Mouse (Mus musculus) lung, postnatal 0 days (tissue): ENCODE measurements around the gene Ccl22. TPM values are rescaled to one million over a fixed set of nuclear protein-coding genes. Genes with fewer than 3 reads are reported as not detected.
A peak's percentile ranks its signal among the peaks of the same experiment; 100 is the strongest.

Source experiments
- ATAC-seq: fragments of 200-750 bp; cut with Nextera tagmentation; 2 replicates; pipeline ENCODE4 v1.8.0; 2017; ENCODE audit warnings: moderate library complexity
- DNase-seq: peaks from one replicate; pipeline ENCODE4 v3.0.0-alpha.2; 2016; ENCODE audit warnings: low spot score
- H3K27ac ChIP-seq: fragments of 300-500 bp; sonication (generic); 2 replicates; pipeline ENCODE4 v1.5.1; 2014; ENCODE audit warnings: antibody characterized with exemption, mild to moderate bottlenecking, low read length, mixed read lengths
- H3K27me3 ChIP-seq: fragments of 300-500 bp; sonication (generic); replicated peaks from 2 replicates; pipeline ENCODE4 v1.6.1; 2014; ENCODE audit warnings: low read length, mixed read lengths; ENCODE audit not compliant: insufficient read depth
- H3K36me3 ChIP-seq: fragments of 300-500 bp; sonication (generic); 2 replicates; pipeline ENCODE4 v1.6.1; 2014; ENCODE audit warnings: low read length, mixed read lengths; ENCODE audit not compliant: insufficient read depth
- H3K4me1 ChIP-seq: fragments of 300-500 bp; sonication (generic); 2 replicates; pipeline ENCODE4 v1.6.1; 2014; ENCODE audit warnings: antibody characterized with exemption, low read depth, low read length, mixed read lengths; ENCODE audit not compliant: insufficient read depth
- H3K4me2 ChIP-seq: fragments of 300-500 bp; sonication (generic); replicated peaks from 2 replicates; pipeline ENCODE4 v1.6.1; 2014; ENCODE audit warnings: low read depth, mild to moderate bottlenecking, low read length, moderate library complexity, mixed read lengths
- H3K4me3 ChIP-seq: fragments of 300-500 bp; sonication (generic); 2 replicates; pipeline ENCODE4 v1.5.1; 2014; ENCODE audit warnings: low read depth, low read length
- H3K9ac ChIP-seq: fragments of 300-500 bp; sonication (generic); replicated peaks from 2 replicates; pipeline ENCODE4 v1.6.1; 2014; ENCODE audit warnings: low read depth, mild to moderate bottlenecking
- H3K9me3 ChIP-seq: fragments of 300-500 bp; sonication (generic); 2 replicates; pipeline ENCODE4 v1.6.1; 2016; ENCODE audit warnings: low read length, mixed read lengths
- CTCF ChIP-seq: IDR thresholded peaks from 2 replicates; pipeline ENCODE4 v1.5.1; 2016; ENCODE audit warnings: antibody characterized with exemption, mild to moderate bottlenecking
- EP300 ChIP-seq: IDR thresholded peaks from 2 replicates; pipeline ENCODE4 v1.6.1; 2016; ENCODE audit warnings: antibody characterized with exemption, mild to moderate bottlenecking, control low read depth
- WGBS: fragments of 180-500 bp; shearing (Covaris S2); extraction: QIAGEN DNeasy Blood & Tissue Kit; methylation state at CpG from one replicate; pipeline ENCODE4 v1.1.7; 2014; 5-methylcytosine and 5-hydroxymethylcytosine counted together
- polyA plus RNA-seq: library from polyadenylated mRNA; unstranded; fragments of >200 nt; fragmentation: Nextera tagmentation; extraction: Ambion mirVana; gene quantifications from 2 replicates; pipeline ENCODE4 v1.2.1, GENCODE M21; 2015

Gene Ccl22
- polyA plus RNA-seq, 1 experiment from 2014 or later = 0.45 TPM

- TF ChIP-seq CTCF = no peak
- TF ChIP-seq EP300 = no peak
- H3K27me3 ChIP-seq = no peaks in the 10 kb centered on the region
- peak overlapping the region; percentile 79 for H3K4me2 ChIP-seq
- peaks cover 10% of the 10 kb centered on the region; the same call in 1 of the 2 replicates for H3K4me1 ChIP-seq
- no peak overlapping the region for H3K4me3 ChIP-seq
- no peaks in the 10 kb centered on the region for H3K9me3 ChIP-seq
- WGBS = 59% methylated on average over 6 of the region's 6 CpGs
- ATAC-seq (no peak), DNase-seq (no peak)
- no peak overlapping the region for H3K9ac ChIP-seq
- H3K27ac ChIP-seq = no peak overlapping the region
- no peaks in the 10 kb centered on the region for H3K36me3 ChIP-seq
Measured at GRCm38 (mm10) chr8:94773048-94773447, 27.7 kb downstream of the Ccl22 start.

GRCm38 (mm10) chr8:94773700-94774171, 28.3 kb downstream of the Ccl22 start:
- Histone ChIP-seq H3K9me3 (no peaks in the 10 kb centered on the region), H3K27ac (no peak overlapping the region), H3K36me3 (no peaks in the 10 kb centered on the region), H3K9ac (no peak overlapping the region), H3K4me2 (no peak overlapping the region), H3K4me3 (no peak overlapping the region), H3K4me1 (peaks cover 17% of the 10 kb centered on the region; the same call in 1 of the 2 replicates), H3K27me3 (no peaks in the 10 kb centered on the region)
- 55% methylated on average over 12 of the region's 12 CpGs for WGBS
- DNase-seq (no peak), ATAC-seq (no peak)
- TF ChIP-seq CTCF (no peak), EP300 (no peak)

- H3K27ac ChIP-seq = no peak overlapping the region
- peaks cover 19% of the 10 kb centered on the region; the same call in 1 of the 2 replicates for H3K4me1 ChIP-seq
- H3K36me3 ChIP-seq = no peaks in the 10 kb centered on the region
- no peaks in the 10 kb centered on the region for H3K9me3 ChIP-seq
- DNase-seq (peak; percentile 38), ATAC-seq (no peak)
- WGBS = 78% methylated on average over 1 of the region's 1 CpGs
- TF ChIP-seq EP300 (no peak), CTCF (no peak)
- H3K4me2 ChIP-seq = no peak overlapping the region
- no peak overlapping the region for H3K4me3 ChIP-seq
- no peak overlapping the region for H3K9ac ChIP-seq
- no peaks in the 10 kb centered on the region for H3K27me3 ChIP-seq
Measured at GRCm38 (mm10) chr8:94774601-94775000, 29.2 kb downstream of the Ccl22 start.

- ATAC-seq (no peak), DNase-seq (no peak)
- H3K9ac ChIP-seq = no peak overlapping the region
- H3K4me2 ChIP-seq = no peak overlapping the region
- H3K4me1 ChIP-seq = peaks cover 19% of the 10 kb centered on the region; the same call in 1 of the 2 replicates
- H3K27ac ChIP-seq = no peak overlapping the region
- no peaks in the 10 kb centered on the region for H3K9me3 ChIP-seq
- no peak for TF ChIP-seq CTCF
- TF ChIP-seq EP300 = no peak
- WGBS = 76% methylated on average over 2 of the region's 2 CpGs
- no peaks in the 10 kb centered on the region for H3K36me3 ChIP-seq
- no peak overlapping the region for H3K4me3 ChIP-seq
- no peaks in the 10 kb centered on the region for H3K27me3 ChIP-seq
Measured at GRCm38 (mm10) chr8:94776346-94776745, 31.0 kb downstream of the Ccl22 start.

- no peak overlapping the region for H3K4me2 ChIP-seq
- peaks cover 17% of the 10 kb centered on the region; the same call in 1 of the 2 replicates for H3K4me1 ChIP-seq
- no peaks in the 10 kb centered on the region for H3K36me3 ChIP-seq
- no peaks in the 10 kb centered on the region for H3K27me3 ChIP-seq
- H3K9me3 ChIP-seq = no peaks in the 10 kb centered on the region
- DNase-seq (peak; percentile 14), ATAC-seq (peak; percentile 33)
- no peak for TF ChIP-seq CTCF
- TF ChIP-seq EP300 = no peak
- H3K27ac ChIP-seq = 0 out of 2 replicates have a peak overlapping the region, but pooled peaks have one; percentile 20
- H3K9ac ChIP-seq = no peak overlapping the region
- no peak overlapping the region for H3K4me3 ChIP-seq
- 42% methylated on average over 10 of the region's 10 CpGs for WGBS
Measured at GRCm38 (mm10) chr8:94778036-94778435, 32.6 kb downstream of the Ccl22 start.

- peak; percentile 83 for ATAC-seq
Measured at GRCm38 (mm10) chr8:94778473-94778872, 33.1 kb downstream of the Ccl22 start.

More at GRCm38 (mm10) chr8:94778473-94778872, 33.1 kb downstream of the Ccl22 start:
- Histone ChIP-seq H3K27ac (peak overlapping the region; percentile 20; the same call in 1 of the 2 replicates), H3K4me1 (peaks cover 17% of the 10 kb centered on the region; the same call in 1 of the 2 replicates), H3K36me3 (no peaks in the 10 kb centered on the region), H3K4me3 (no peak overlapping the region), H3K4me2 (no peak overlapping the region), H3K9me3 (no peaks in the 10 kb centered on the region), H3K9ac (no peak overlapping the region), H3K27me3 (no peaks in the 10 kb centered on the region)
- WGBS = 2% methylated on average over 5 of the region's 5 CpGs
- no peak for TF ChIP-seq CTCF
- TF ChIP-seq EP300 = no peak
- peak; percentile 69 for DNase-seq
